Mouse (Mus musculus): ENCODE measurements around the gene Tmem212. TPM values are rescaled to one million over a fixed set of nuclear protein-coding genes. Genes with fewer than 3 reads are reported as not detected.

The Tmem212 gene
- total RNA-seq, 2 experiments from 2014 or later, result not detected

- no peak for DNase-seq (ENCODE audit: low spot score in 2 of 2)
These were observed 41.6 kb downstream of the Tmem212 start for GRCm38 (mm10) chr3:27854431-27855180.

DNA sequence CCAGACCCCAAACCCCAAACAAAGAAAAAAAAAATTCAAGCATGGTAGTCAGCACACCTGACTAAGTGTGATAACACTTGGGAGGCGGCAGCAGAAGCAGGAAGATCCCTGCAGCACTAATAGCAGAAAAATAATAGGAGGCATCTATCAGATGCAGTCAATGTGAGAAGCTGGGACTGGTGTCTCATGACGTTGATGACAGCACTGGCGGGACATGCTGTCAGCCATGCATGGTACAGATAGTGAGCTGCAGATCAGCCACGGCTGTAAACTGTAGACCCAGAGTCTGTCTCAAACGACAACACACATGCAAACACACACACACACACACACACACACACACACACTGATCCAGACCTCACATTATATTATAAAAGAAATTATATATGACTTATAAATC lies 52.9 kb downstream of the Tmem212 start:
- no peak for DNase-seq (ENCODE audit: low spot score in 2 of 2)

DNA sequence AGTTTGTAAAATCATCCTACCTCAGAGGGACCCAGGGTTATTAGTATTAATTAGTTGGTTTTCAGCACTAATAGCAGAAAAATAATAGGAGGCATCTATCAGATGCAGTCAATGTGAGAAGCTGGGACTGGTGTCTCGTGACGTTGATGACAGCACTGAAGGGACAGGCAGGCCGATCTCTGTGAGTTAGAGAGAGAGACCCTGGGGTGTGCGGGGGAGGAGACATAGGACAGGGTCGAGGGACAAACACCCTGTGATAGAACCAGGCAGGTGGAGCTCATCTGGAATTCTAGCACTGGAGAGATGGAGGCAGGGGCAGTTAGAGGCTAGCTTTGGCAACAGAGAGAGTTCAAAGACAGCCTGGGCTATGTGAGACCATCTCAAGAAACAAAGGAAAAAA lies 53.3 kb downstream of the Tmem212 start:
- no peak for DNase-seq (ENCODE audit: low spot score in 2 of 2)

- no peak for DNase-seq (ENCODE audit: low spot score in 2 of 2)
These were observed 55.9 kb downstream of the Tmem212 start for GRCm38 (mm10) chr3:27840311-27840710.

DNA sequence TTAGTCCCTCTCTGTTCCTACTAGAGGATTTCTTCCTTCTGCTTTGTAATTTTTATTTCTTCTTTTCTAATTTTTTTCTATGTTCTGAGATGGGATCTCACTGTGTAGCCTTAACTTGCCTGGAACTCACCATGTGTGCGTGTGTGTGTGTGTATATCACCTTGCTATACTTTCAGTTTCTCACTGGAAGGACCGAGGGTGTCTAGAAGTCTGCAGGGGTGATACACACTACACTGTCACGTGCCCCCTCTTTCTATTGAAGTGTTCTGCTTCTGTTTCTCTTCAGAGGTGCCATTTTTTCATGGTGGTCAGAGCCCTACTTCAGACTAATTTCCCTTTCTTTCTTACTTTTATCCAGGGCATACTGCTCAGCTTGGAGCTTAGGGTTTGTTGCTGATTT lies 56.4 kb downstream of the Tmem212 start:
- no peak for DNase-seq (ENCODE audit: low spot score in 2 of 2)

- no peak for DNase-seq (ENCODE audit: low spot score in 2 of 2)
These were observed 56.9 kb downstream of the Tmem212 start for GRCm38 (mm10) chr3:27839231-27839630.

- DNase-seq (ENCODE audit: low spot score in 2 of 2), result no peak
These were observed 59.9 kb downstream of the Tmem212 start for GRCm38 (mm10) chr3:27836297-27836696.

- no peak for DNase-seq (ENCODE audit: low spot score in 2 of 2)
These were observed 60.4 kb downstream of the Tmem212 start for GRCm38 (mm10) chr3:27835786-27836185.

DNA sequence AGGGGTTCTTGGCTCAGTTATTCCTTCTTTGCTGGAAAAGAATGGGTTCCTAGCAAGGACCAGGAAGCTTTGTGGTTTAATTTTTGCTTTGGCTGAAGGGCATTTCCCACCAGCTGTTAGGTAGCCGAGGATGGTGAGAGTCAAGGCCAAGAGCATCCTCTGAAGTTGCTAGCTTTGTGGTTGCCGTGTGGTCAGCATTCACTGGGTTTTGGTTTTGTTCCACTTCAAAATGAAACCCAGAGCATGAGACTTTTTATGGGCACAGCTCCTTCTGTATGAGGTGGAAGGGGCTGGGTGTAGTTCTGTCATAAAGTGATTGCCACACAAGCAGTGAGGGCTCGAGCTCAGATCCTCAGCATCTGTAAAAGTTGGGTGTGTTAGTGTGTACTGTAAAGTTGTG lies 67.4 kb downstream of the Tmem212 start:
- DNase-seq (ENCODE audit: low spot score in 2 of 2), result no peak

- DNase-seq (ENCODE audit: low spot score in 2 of 2), result no peak
These were observed 68.9 kb downstream of the Tmem212 start for GRCm38 (mm10) chr3:27827236-27827635.

- DNase-seq (ENCODE audit: low spot score in 2 of 2), result no peak
These were observed 70.2 kb downstream of the Tmem212 start for GRCm38 (mm10) chr3:27825985-27826384.

Other genes with a start within 250 kb of the Tmem212 start
- 10 to 100 TPM; 74.2 to 80.7 TPM for gene Fndc3b, start 185.1 kb downstream of the Tmem212 start, total RNA-seq (2021)
- 10 to 100 TPM; 13.9 to 14.7 TPM for gene Pld1, start 42.3 kb upstream of the Tmem212 start, total RNA-seq (2021)

Data from gastrocnemius, postnatal 4 days (tissue).